Mouse (Mus musculus): ENCODE results near the gene Them7.

DNA sequence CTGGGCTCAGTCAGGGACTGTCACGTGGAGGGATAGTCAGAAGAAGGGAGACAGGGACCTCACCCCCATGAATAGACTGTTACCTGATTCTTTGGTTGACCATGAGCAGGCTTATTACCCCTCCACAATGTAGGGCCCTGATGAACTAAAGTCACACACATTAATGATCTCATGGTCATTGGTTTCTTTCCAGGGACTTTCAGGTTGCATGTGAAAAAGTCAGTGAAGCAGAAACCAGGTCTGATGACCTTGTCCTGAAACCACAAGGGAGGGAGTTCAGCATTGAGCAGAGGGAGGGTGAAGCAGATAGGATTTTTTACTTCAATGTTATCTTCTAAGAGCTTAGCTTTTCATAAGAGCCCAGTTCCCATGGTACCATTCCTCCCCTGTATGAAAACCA is 16.5 kb downstream of the Them7 start:
- TF ChIP-seq CTCF (IDR thresholded peaks at IDR 0.05; ENCODE audit: insufficient read depth, low read depth, low read length): no peak
- TF ChIP-seq POLR2A (IDR thresholded peaks at IDR 0.05; ENCODE audit: insufficient read depth, low read depth, low read length): no peak

All from olfactory bulb, adult 2 months (tissue).